Mouse (Mus musculus): ENCODE data around the gene Dcun1d2. TPM values are rescaled to one million over a fixed set of nuclear protein-coding genes. Genes with fewer than 3 reads are reported as not detected.

The Dcun1d2 gene
- polyA plus RNA-seq, 1 experiment from 2014 or later: 24.5 TPM

Other genes with a start within 250 kb of the Dcun1d2 start
- gene Proz, start 227.2 kb downstream of the Dcun1d2 start, polyA plus RNA-seq (2015; fragmentation: Nextera tagmentation; extraction: Ambion mirVana): 0.33 and 0.62 TPM in 2 replicates
- gene Pcid2, start 182.7 kb downstream of the Dcun1d2 start, polyA plus RNA-seq (2015; fragmentation: Nextera tagmentation; extraction: Ambion mirVana): 22.3 and 25.4 TPM in 2 replicates
- gene Cul4a, start 182.5 kb downstream of the Dcun1d2 start, polyA plus RNA-seq (2015; fragmentation: Nextera tagmentation; extraction: Ambion mirVana): 88.5 and 97.8 TPM in 2 replicates
- 285 and 316 TPM in 2 replicates for gene Lamp1, start 129.0 kb downstream of the Dcun1d2 start, polyA plus RNA-seq (2015; fragmentation: Nextera tagmentation; extraction: Ambion mirVana)
- 12.5 and 13.6 TPM in 2 replicates for gene Grtp1, start 87.5 kb downstream of the Dcun1d2 start, polyA plus RNA-seq (2015; fragmentation: Nextera tagmentation; extraction: Ambion mirVana)
- gene Adprhl1, start 34.0 kb downstream of the Dcun1d2 start, polyA plus RNA-seq (2015; fragmentation: Nextera tagmentation; extraction: Ambion mirVana): 188 and 216 TPM in 2 replicates
- gene Tmco3, start 59 bp upstream of the Dcun1d2 start, polyA plus RNA-seq (2015; fragmentation: Nextera tagmentation; extraction: Ambion mirVana): 26.1 and 33.6 TPM in 2 replicates
- gene Tfdp1, start 50.6 kb upstream of the Dcun1d2 start, polyA plus RNA-seq (2015; fragmentation: Nextera tagmentation; extraction: Ambion mirVana): 71.9 and 89.7 TPM in 2 replicates
- gene Atp4b, start 108.7 kb upstream of the Dcun1d2 start, polyA plus RNA-seq (2015; fragmentation: Nextera tagmentation; extraction: Ambion mirVana): not detected in 2 replicates
- 0.05 TPM in 1 of 2 replicates, not detected in the other for gene Grk1, start 117.0 kb upstream of the Dcun1d2 start, polyA plus RNA-seq (2015; fragmentation: Nextera tagmentation; extraction: Ambion mirVana)
- 1.6 and 2.1 TPM in 2 replicates for gene Tmem255b, start 147.1 kb upstream of the Dcun1d2 start, polyA plus RNA-seq (2015; fragmentation: Nextera tagmentation; extraction: Ambion mirVana)
- 222 and 235 TPM in 2 replicates for gene Gas6, start 206.4 kb upstream of the Dcun1d2 start, polyA plus RNA-seq (2015; fragmentation: Nextera tagmentation; extraction: Ambion mirVana)